Mouse (Mus musculus) neural tube, embryonic 15.5 days (tissue): Measurements from ENCODE around the gene Rdh5. TPM values are rescaled to one million over a fixed set of nuclear protein-coding genes. Genes with fewer than 3 reads are reported as not detected.

ENCODE experiments used
- ATAC-seq: fragments of 200-750 bp; cut with Nextera tagmentation; 2 replicates; pipeline ENCODE4 v1.8.0; 2017; ENCODE audit warnings: mild to moderate bottlenecking, moderate TSS enrichment, moderate library complexity; ENCODE audit not compliant: low FRiP score
- H3K27ac ChIP-seq: fragments of 300-500 bp; sonication (generic); replicated peaks from 2 replicates; pipeline ENCODE4 v1.5.1; 2015; ENCODE audit warnings: mild to moderate bottlenecking, inconsistent platforms
- H3K27me3 ChIP-seq: fragments of 300-500 bp; sonication (generic); replicated peaks from 2 replicates; pipeline ENCODE4 v1.6.1; 2015; ENCODE audit warnings: inconsistent platforms
- H3K36me3 ChIP-seq: fragments of 300-500 bp; sonication (generic); 2 replicates; pipeline ENCODE4 v1.6.1; 2015; ENCODE audit warnings: inconsistent platforms
- H3K4me1 ChIP-seq: fragments of 300-500 bp; sonication (generic); 2 replicates; pipeline ENCODE4 v1.6.1; 2015; ENCODE audit warnings: inconsistent platforms
- H3K4me2 ChIP-seq: fragments of 300-500 bp; sonication (generic); 2 replicates; pipeline ENCODE4 v1.6.1; 2015; ENCODE audit warnings: inconsistent platforms, mild to moderate bottlenecking, moderate library complexity
- H3K4me3 ChIP-seq: fragments of 300-500 bp; sonication (generic); replicated peaks from 2 replicates; pipeline ENCODE4 v1.5.1; 2015; ENCODE audit warnings: mild to moderate bottlenecking, inconsistent platforms
- H3K9ac ChIP-seq: fragments of 300-500 bp; sonication (generic); replicated peaks from 2 replicates; pipeline ENCODE4 v1.6.1; 2015; ENCODE audit warnings: mild to moderate bottlenecking, inconsistent platforms
- H3K9me3 ChIP-seq: fragments of 300-500 bp; sonication (generic); replicated peaks from 2 replicates; pipeline ENCODE4 v1.6.1; 2016; ENCODE audit warnings: inconsistent platforms
- WGBS: fragments of 180-500 bp; shearing (Covaris S2); methylation state at CpG from one replicate; pipeline ENCODE4 v1.1.7; 2015; ENCODE audit warnings: mixed read lengths; 5-methylcytosine and 5-hydroxymethylcytosine counted together
- polyA plus RNA-seq: library from polyadenylated mRNA; unstranded; fragments of >200 nt; fragmentation: Nextera tagmentation; extraction: Ambion mirVana; gene quantifications from 2 replicates; pipeline ENCODE4 v1.2.1, GENCODE M21; 2015

Rdh5 gene
- polyA plus RNA-seq, 1 experiment from 2014 or later, result 15.7 TPM

DNA sequence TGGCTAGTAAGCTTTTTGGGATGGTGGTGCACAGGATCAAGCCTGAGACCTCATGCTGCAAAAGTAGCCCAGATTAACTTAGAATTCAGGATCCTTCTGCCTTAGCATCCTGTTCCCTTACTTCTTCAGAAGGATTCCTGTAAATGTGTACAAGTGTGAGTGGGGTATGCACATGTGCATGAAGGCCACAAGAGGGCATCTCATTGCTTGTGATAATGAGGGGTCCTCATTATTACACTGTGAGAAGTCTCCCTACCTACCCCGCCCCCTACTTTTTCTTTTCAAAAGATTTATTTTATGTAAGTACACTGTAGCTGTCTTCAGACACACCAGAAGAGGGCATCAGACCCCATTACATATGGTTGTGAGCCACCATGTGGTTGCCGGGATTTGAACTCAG, 7.1 kb downstream of the Rdh5 start:
- H3K9ac ChIP-seq, result no peak overlapping the region
- no peak for ATAC-seq
- H3K27me3 ChIP-seq, result no peaks in the 10 kb centered on the region
- no peak overlapping the region for H3K4me3 ChIP-seq
- no peaks in the 10 kb centered on the region for H3K9me3 ChIP-seq
- H3K27ac ChIP-seq, result no peak overlapping the region
- H3K4me1 ChIP-seq, result peaks cover 46% of the 10 kb centered on the region
- WGBS, result 88% methylated on average over 2 of the region's 2 CpGs
- H3K4me2 ChIP-seq, result no peak overlapping the region
- peaks cover 6% of the 10 kb centered on the region; the same call in 1 of the 2 replicates for H3K36me3 ChIP-seq

DNA sequence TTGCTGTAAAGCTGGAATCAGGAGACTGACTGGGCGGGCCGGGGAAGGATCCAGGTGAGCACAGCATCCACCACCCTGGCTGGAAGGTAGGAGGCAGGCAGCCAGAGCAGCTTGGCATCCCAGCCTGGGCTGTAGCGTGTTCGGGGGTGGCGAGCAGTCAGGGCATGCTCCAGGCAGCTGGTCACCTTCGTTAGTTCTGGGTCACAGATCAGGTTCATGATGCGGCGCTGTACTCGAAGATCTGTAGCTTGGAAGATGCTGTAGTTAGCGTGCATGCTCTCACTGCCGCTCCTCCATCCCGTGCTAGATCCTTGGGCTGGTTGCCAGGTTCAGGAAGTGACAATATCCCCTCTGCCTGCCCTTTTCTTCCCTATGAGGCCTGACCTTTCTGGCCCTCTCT, 9.0 kb downstream of the Rdh5 start:
- ATAC-seq, result no peak
- Histone ChIP-seq H3K9me3 (no peaks in the 10 kb centered on the region), H3K36me3 (peaks cover 6% of the 10 kb centered on the region; the same call in 1 of the 2 replicates), H3K4me1 (peaks cover 37% of the 10 kb centered on the region), H3K27me3 (no peaks in the 10 kb centered on the region), H3K27ac (no peak overlapping the region), H3K4me2 (no peak overlapping the region), H3K4me3 (no peak overlapping the region), H3K9ac (no peak overlapping the region)
- WGBS, result 87% methylated on average over 12 of the region's 12 CpGs

DNA sequence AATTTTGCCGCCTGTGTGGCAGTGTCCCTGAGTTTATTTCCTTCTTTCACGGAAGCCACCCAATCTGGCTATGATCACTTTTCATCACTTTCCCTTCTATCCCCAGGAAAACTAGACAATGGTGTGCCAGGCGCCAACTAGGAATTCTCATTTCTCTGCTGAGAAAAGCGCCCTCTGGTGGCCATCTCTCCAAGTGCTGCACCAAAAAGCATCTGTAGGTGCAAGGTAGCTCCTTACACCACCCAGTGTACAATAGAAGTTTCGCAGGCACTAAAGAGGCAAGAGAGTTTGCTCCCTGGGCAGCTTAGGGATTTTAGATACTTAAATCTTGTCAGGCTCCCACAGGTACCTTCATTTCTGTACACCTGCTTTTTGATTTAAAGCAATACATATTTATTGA, 9.5 kb downstream of the Rdh5 start:
- ATAC-seq, result peak; percentile 29; the same call in 1 of the 2 replicates
- Histone ChIP-seq H3K4me3 (no peak overlapping the region), H3K27me3 (no peaks in the 10 kb centered on the region), H3K9me3 (no peaks in the 10 kb centered on the region), H3K4me2 (no peak overlapping the region; the same call in 1 of the 2 replicates), H3K9ac (no peak overlapping the region), H3K4me1 (peaks cover 32% of the 10 kb centered on the region), H3K27ac (peak overlapping the region; percentile 45; the same call in 1 of the 2 replicates), H3K36me3 (peaks cover 6% of the 10 kb centered on the region; the same call in 1 of the 2 replicates)
- 5% methylated on average over 5 of the region's 5 CpGs for WGBS

DNA sequence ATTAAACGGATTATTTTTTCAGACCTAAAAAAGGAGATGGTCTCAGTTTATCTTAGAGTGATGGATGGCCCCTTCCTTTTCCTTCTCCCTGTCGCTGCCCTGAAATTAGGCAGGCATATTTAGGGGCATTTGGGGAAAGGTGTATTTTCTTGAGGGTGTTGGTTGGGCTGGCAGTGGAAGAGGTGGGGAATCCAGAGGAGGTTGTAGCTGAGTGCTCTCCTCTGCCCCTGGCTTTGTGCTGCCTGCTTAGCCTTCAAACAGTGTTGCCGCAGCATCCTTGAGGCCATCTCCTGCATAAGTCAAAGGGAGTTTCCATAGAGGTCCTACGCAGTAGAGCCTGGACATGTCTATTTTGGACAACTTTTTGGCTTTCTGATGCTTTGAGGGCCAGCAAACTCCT, 9.9 kb downstream of the Rdh5 start:
- H3K27ac ChIP-seq, result peak overlapping the region; percentile 45; the same call in 1 of the 2 replicates
- peaks cover 6% of the 10 kb centered on the region; the same call in 1 of the 2 replicates for H3K36me3 ChIP-seq
- H3K27me3 ChIP-seq, result no peaks in the 10 kb centered on the region
- no peak for ATAC-seq
- H3K9ac ChIP-seq, result no peak overlapping the region
- no peaks in the 10 kb centered on the region for H3K9me3 ChIP-seq
- 83% methylated on average over 4 of the region's 4 CpGs for WGBS
- no peak overlapping the region; the same call in 1 of the 2 replicates for H3K4me2 ChIP-seq
- no peak overlapping the region for H3K4me3 ChIP-seq
- H3K4me1 ChIP-seq, result peaks cover 28% of the 10 kb centered on the region

DNA sequence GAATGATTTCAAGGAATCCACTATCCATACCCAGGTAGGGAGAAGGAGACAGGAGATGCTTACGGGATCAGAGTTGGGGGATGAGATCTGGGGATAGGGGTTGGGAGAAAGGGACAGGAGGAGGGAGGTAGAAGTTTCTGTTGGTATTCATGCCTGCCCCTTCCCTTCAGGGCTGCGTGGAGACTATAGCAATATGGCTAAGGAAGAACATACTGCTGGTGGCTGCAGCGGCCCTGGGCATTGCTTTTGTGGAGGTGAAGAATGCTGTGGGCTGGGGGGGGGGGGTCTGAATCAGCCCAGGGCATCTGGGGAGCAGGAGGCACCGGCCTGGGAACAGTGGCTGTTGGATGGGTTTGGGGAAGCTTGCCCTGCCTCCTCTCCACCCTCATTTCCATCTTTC, 10.4 kb downstream of the Rdh5 start:
- H3K9me3 ChIP-seq, result no peaks in the 10 kb centered on the region
- H3K4me2 ChIP-seq, result no peak overlapping the region
- no peak overlapping the region for H3K4me3 ChIP-seq
- ATAC-seq, result no peak
- H3K4me1 ChIP-seq, result peaks cover 26% of the 10 kb centered on the region
- H3K36me3 ChIP-seq, result peaks cover 6% of the 10 kb centered on the region; the same call in 1 of the 2 replicates
- H3K27ac ChIP-seq, result no peak overlapping the region
- WGBS, result 80% methylated on average over 4 of the region's 4 CpGs
- no peaks in the 10 kb centered on the region for H3K27me3 ChIP-seq
- no peak overlapping the region for H3K9ac ChIP-seq

DNA sequence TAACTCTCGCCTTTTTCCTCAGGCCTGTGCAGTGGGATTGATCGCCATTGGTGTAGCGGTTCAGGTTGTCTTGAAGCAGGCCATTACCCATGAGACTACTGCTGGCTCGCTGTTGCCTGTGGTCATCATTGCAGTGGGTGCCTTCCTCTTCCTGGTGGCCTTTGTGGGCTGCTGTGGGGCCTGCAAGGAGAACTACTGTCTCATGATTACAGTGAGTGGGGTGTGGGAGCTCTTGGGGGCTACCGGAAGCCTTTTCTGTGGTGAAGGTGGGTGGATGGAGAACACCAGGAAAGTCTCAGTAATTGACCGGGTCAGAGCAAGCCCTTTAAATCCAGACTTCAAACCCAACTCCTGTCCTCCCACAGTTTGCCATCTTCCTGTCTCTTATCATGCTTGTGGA, 11.3 kb downstream of the Rdh5 start:
- Histone ChIP-seq H3K4me3 (peak overlapping the region; percentile 64; the same call in 1 of the 2 replicates), H3K4me1 (peaks cover 26% of the 10 kb centered on the region), H3K9me3 (no peaks in the 10 kb centered on the region), H3K27ac (no peak overlapping the region), H3K4me2 (peak overlapping the region; percentile 70), H3K36me3 (no peaks in the 10 kb centered on the region), H3K9ac (no peak overlapping the region), H3K27me3 (no peaks in the 10 kb centered on the region)
- no peak for ATAC-seq
- 90% methylated on average over 6 of the region's 6 CpGs for WGBS

DNA sequence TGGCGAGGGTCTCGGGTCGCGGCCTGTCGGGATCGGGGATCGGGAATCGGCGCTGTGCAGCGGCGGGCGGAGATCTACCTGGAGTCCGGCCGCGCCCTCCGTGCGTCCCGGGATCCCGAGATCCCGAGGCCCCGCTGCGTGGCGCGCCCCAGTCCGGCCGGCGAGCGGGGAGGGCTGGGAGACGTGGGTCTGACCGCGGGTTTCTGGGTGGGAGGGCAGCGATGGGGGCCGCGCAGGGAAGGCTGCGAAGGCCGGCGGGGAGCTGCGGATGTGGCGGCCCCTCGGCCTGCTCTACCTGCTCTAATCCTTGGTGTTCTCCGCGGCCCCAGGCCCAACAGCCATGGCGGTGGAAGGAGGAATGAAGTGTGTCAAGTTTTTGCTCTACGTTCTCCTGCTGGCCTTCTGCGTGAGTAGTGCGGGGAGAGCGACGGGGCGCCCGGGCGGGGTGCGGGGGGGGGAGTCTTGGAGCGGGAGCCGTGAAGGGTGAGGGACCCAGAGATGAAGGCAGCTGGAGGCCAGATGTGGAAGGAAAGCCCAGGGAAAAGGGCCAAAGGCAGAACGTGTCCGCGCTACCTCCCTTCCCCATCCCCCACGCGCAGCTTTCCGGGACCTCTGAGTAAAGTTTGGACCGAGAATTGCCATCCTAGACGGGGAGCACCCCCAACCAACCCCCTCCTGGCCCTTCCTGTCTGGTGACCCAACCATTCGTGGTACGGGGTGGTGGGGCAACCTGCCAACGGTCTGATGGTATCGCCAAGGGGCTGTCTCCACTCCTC, 12.4 kb downstream of the Rdh5 start:
- Histone ChIP-seq H3K4me3 (peak overlapping the region; percentile 64), H3K27me3 (no peaks in the 10 kb centered on the region), H3K4me2 (peak overlapping the region; percentile 70), H3K27ac (peak overlapping the region; percentile 82), H3K9ac (peak overlapping the region; percentile 81), H3K9me3 (no peaks in the 10 kb centered on the region), H3K4me1 (peaks cover 26% of the 10 kb centered on the region), H3K36me3 (no peaks in the 10 kb centered on the region)
- 2% methylated on average over 56 of the region's 66 CpGs for WGBS
- peak; percentile 58 for ATAC-seq

DNA sequence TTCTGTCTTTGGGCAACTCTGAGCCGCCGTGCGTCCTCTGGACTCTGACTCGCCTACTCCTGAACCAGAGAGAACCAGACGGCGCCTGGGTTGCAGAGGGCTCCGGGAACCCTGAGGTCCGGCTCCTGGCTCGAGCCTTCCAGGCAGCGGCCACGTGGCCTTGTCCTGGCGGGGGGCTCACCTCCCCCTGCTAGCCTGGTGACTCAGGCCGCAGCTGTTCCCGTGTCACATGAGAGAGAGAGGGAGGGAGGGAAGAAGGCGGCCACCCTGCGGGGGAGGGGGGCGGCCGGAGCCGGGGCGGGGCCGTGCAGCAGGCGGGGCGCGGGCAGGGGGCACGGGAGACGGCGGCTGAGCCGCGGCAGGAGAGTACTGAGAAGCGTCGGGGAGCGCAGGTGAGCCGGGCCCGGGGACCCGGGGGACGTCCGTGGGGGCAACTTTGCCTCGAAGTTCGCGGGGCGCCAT, 13.1 kb downstream of the Rdh5 start:
- H3K36me3 ChIP-seq, result no peaks in the 10 kb centered on the region
- H3K9ac ChIP-seq, result peak overlapping the region; percentile 81
- peak overlapping the region; percentile 64 for H3K4me3 ChIP-seq
- H3K4me1 ChIP-seq, result peaks cover 26% of the 10 kb centered on the region
- ATAC-seq, result peak; percentile 69
- H3K27ac ChIP-seq, result peak overlapping the region; percentile 82
- no peaks in the 10 kb centered on the region for H3K9me3 ChIP-seq
- no peaks in the 10 kb centered on the region for H3K27me3 ChIP-seq
- H3K4me2 ChIP-seq, result peak overlapping the region; percentile 70
- WGBS, result under 1% methylated on average over 25 of the region's 41 CpGs

DNA sequence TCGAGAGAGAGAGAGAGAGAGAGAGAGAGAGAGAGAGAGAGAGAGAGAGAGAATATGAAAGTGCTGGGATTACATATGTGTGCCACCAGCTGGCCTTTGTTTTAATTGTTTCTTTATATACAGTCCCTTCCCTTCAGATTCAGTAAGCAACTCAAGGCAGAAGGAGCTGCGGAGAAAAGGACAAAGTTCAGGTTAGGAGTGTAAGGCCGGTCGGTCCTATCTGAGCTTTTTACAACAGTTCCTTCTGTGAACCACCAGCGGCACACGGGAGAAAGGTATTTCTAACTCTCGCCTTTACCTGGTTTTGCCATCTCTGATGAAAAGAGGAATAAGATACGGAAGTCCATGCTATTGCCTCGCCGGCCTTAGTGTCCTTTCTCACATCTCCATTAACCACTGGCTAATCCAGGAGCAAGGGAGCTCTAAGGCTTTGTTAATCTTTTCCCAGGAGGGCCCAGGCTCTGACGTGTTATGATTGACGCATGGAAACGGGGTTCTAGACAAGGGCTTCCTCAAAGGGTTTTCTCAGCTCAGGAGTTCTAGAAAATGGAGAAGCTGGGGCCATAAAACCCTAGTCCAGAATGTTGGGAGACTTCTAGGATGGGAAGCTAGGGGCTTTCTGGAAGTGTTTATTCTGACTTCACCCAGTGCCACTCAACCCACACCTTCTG, 13.8 kb downstream of the Rdh5 start:
- H3K9ac ChIP-seq, result peak overlapping the region; percentile 81
- H3K4me2 ChIP-seq, result peak overlapping the region; percentile 70
- WGBS, result 62% methylated on average over 13 of the region's 13 CpGs
- H3K27ac ChIP-seq, result peak overlapping the region; percentile 45; the same call in 1 of the 2 replicates
- H3K4me1 ChIP-seq, result peaks cover 26% of the 10 kb centered on the region
- no peak for ATAC-seq
- H3K27me3 ChIP-seq, result no peaks in the 10 kb centered on the region
- no peaks in the 10 kb centered on the region for H3K36me3 ChIP-seq
- peak overlapping the region; percentile 64 for H3K4me3 ChIP-seq
- no peaks in the 10 kb centered on the region for H3K9me3 ChIP-seq

DNA sequence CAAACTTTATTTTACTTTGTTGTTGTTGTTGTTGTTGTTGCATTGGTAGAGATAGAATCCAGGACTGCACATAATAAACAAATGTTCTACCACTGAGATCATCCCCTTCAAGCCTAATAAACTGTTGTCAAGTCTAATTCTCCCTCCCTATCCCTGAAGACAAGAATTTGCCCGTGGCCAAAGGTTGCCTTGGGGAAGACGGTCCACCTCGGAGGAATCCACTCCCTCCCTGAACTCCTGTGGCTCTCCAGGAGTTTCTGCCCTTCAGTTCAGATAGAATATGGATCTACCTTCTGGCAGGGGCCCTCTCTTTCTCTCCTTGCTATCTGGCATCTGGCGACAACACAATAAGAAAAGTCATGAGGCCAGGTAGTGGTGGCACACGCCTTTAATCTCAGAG, 17.9 kb downstream of the Rdh5 start:
- 75% methylated on average over 5 of the region's 5 CpGs for WGBS
- H3K4me2 ChIP-seq, result no peak overlapping the region
- no peak for ATAC-seq
- no peak overlapping the region for H3K4me3 ChIP-seq
- H3K36me3 ChIP-seq, result no peaks in the 10 kb centered on the region
- H3K9me3 ChIP-seq, result no peaks in the 10 kb centered on the region
- no peak overlapping the region for H3K9ac ChIP-seq
- no peak overlapping the region for H3K27ac ChIP-seq
- peaks cover 5% of the 10 kb centered on the region; the same call in 1 of the 2 replicates for H3K4me1 ChIP-seq
- H3K27me3 ChIP-seq, result no peaks in the 10 kb centered on the region

DNA sequence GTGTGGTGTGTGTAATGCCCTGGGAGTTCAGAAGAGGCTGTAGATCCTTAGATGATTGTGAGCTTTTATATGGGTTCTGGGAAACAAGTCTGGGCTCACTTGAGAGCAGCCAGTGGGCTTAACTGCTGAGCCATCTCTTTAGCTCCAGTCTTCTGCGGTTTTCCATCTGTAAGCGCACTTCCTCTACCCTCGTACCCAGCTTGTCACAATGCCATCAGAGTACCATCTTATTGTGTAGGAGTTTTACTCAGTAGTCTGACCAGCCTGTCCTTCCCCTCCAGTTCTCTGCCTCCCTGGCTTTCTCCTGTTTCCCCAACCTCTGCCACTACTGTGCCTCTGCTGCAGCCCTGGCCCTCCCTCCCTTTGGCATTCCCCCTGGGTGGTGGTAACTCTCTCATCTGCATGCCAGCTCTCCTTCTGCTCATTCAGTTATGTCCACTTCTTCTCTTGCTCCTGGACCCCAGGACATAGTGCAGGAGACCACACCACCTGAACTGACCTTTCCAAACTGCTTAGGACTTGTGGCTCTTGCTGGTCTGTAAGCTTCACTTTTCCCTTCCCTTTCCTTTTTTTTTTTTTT, 20.2 kb downstream of the Rdh5 start:
- no peaks in the 10 kb centered on the region for H3K27me3 ChIP-seq
- H3K9ac ChIP-seq, result no peak overlapping the region
- ATAC-seq, result no peak
- H3K4me1 ChIP-seq, result no peaks in the 10 kb centered on the region
- no peaks in the 10 kb centered on the region for H3K36me3 ChIP-seq
- no peak overlapping the region for H3K4me2 ChIP-seq
- H3K4me3 ChIP-seq, result no peak overlapping the region
- 85% methylated on average over 3 of the region's 3 CpGs for WGBS
- no peaks in the 10 kb centered on the region for H3K9me3 ChIP-seq
- H3K27ac ChIP-seq, result no peak overlapping the region
